Mouse (Mus musculus) yolk sac, embryonic 10.5 days (tissue): ENCODE results near the gene Spem1.

ENCODE experiments used
- DNase-seq: peaks from one replicate; pipeline ENCODE4 v3.0.0-alpha.2; 2017; ENCODE audit warnings: low spot score

Gene Spem1

DNA sequence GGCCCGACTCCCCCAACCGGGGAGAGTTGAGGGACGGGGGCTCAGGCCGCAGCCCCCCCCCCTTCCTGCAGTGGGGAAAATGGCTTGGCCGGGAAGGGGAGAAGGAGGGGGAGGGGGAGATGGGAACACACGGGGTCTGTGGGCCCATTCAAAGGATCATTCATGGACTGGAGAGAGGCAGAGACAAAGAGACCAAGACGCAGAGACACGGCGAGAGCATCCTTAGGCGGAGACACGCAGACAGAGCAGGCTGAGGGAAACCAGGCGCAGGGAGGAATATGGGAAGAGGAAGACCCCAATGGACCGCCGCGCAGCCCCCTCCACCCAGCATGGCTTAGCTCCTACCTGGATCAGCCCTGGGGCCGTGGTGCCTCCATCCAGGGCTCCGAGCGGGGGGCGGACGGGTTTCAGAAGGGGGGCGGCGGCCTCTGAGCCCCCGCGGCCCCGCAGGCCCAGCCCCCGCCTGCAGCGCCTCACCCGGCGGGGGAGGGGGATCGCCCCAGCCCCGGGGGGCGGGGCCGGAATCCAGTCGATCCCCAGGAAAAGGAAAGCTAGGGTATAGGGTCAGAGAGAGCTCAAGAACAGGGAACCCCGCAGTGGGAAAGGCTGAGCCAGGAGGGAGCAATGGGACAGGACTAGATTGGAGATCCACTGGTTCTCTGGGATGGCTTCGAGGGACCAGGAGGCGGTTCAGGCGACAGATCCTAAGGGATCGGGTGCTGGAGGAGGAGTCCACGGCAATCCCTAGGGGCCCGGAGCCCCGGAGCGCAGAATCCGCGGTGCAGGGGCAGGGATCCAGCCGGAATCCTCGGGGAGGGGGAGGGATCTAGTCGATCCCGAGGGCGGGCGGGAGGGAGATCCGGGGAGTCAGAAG, 15.0 kb upstream of the Spem1 start:
- peak; percentile 13 for DNase-seq

DNA sequence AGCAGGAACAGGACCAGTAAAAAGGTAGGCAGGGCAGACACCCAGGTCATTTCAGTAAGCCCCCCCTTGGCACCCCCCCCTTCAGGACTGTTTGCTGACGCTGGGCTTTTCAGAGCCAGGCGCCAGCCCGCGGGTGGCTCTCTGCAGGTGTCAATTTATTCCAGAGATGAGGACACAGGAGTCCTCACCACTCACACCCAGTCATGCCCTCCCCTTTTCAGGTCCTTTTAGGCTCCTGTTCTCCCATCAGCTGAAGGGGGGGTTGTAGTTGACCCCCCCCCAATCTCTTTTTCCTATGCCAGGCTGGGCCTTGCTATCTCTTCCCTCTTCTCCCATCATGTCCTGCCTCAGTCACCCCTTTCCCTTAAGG, 14.0 kb upstream of the Spem1 start:
- DNase-seq, result no peak

DNA sequence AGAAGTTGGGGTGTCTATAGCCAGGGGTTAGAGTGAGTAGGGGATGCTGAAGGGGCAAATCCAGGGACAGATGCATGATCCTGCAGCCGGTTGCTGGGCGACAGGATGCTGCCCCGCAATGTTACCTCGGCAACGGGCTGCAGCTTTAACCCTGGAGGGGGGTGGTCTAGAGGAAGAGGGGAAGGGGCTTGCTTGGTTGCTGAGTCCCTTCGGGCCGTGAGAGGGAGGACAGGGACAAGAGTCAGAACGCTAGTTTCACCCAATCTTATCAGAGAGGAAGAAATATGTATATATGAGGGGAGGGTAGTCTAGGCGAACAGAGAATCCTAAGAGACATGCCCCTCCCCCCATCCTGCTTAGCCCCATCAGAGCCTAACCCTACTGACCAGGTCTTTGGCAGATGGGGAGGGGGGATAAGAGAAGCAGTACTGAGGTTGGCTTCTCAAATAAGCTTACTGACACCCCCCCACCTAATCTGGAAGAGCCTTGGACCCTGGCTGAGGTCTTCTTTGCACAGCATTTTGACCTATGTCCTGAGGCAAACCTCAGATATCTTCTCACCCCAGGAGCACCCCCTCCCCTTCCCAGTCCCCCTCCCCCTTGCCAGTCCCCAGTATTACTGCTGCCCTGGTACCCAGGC, 13.5 kb upstream of the Spem1 start:
- DNase-seq, result no peak

DNA sequence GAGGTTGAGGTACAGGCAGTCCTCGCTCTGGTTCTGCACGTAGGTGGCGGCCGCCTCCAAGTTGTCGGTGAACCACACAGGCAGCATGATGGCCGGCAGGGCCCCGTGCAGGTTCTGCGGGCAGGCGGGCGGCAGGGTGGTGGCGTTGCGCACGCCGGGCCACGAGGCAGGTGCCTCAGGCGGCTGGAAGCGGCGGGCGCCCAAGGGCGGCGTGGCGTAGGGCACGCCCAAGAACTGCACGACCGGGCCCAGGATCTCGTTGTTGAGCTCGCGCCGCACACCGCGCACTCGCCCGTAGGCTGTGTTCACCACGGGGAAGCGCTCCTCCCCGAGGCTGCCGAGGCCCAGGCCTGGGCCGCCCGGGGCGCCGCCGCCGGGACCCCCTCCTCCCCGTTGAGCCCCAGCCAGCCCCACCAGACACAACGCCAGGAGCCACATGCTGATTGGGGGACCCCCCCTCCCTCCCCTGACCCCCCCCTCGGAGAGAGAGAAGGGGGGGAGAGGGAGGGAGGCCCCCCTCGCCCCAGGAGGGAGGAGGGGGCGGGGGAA, 12.1 kb upstream of the Spem1 start:
- DNase-seq, result peak; percentile 22

DNA sequence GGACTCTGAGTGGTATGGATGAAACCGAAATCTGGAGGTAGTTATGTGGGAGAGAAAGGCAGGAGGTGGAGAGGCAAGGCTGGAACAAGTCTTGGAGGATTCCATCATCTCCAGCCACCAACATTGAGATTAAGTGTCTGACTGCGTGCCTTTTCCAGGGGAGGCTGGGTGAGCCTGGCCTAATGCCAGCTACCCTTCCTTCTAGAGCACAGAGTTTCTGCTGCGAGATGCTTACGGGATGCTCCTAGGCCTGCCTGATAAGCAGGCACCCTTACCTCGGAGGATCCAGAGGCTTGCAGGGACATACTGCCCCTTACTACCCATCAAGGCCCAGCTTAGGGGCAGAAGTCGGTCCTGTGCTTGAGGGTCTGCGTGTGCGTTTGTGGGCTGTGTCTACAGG, 11.6 kb upstream of the Spem1 start:
- DNase-seq, result no peak

DNA sequence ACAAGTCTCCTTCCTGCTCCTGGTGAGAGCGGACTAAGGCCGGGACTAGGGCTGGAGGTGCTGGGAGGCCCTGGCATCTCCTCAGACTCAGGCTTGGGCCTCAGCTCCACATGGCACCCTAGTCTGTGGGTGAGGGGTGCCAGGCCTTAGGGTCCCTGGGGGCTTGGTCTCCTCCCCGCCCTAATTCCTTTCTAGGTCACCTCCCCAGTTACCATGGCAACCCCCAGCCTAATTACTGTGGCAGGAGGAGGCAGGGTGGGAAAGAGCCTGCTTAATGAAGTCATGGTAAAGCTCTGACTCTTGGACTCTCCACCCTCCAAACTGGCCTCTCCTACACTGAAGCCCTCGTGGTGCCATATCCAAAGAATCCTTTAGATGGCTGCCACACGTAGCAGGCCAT, 6.9 kb upstream of the Spem1 start:
- DNase-seq, result no peak

DNA sequence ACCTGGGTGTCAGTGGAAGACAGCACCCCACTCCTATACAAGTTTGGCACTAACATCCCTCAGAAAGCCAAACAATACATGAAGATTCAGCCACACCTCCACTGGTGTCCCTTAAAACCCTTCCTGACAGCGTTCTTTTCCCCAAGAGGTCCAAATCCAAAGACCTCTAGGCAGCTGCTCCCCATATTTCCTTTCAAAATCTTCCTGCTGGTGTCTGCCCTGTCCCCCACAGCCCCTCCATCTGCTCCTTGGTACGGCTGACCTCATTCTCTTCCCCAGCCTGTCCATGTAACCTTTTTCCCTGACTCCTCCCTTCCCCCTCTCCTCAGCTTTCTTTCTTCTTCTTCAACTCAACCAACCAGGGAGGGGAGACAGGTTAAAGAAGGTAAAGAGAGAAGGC, 1.5 kb upstream of the Spem1 start:
- DNase-seq, result no peak

DNA sequence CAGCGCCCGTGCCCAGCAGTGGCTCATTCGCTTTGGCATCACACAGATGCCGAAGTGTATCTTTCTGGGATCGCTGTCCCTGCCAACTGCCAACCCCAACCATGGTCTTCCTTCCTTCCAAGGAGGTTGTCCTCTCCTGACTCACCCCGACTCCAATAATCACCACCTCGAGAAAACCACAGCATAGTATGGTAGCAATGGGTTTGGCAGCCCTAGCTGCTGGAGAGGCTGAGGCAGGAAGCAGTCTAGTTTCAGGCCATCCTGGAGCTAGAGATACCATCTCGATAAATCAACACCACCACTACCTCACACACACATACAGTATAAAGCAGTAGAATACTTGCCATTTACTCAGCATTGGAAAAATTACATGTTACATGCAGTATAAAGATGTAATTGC, 3.1 kb downstream of the Spem1 start:
- DNase-seq, result no peak

DNA sequence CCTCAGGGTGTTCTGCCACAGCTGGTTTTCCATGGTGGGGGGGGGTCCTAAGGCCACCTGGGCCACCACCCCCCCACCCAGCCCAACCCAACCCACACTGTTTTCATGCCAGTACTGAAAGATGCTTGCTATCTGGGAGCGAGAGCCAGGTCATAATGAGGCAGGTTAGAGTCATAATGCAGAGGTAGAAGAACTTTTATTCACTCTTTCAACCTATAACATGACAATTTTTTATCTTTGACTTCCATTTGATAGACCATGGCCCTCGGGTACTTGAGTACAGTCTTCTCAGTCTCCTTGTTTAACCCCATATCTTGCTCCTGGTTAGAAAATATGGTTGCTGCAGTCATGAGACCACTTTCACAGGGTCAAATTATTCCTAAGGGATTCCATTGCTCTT, 3.6 kb downstream of the Spem1 start, which contains the start of gene Spem2:
Gene Spem2, minus strand, starts transcription at position 101 of the 400 bp plus-strand sequence.
- DNase-seq, result no peak

DNA sequence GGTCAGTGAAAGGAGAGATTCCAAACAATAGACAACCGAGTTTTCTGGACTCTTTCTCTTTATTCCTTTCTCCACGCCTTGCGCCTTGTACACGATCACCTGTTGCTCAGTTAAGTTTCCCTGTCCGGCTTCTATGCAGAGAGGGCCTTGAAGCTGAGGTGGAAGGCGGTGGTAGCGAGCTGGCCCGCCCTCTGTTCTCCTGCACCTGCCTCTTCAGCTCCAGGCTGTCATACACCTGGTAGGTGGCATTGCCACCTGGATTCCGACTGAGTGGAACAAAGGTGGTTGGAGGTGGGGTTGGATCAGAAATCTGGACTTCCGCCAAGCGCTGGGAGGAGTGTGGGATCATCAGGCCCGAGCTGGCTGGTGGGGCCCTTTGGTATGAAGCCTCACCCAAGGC, 5.5 kb downstream of the Spem1 start:
- no peak for DNase-seq

DNA sequence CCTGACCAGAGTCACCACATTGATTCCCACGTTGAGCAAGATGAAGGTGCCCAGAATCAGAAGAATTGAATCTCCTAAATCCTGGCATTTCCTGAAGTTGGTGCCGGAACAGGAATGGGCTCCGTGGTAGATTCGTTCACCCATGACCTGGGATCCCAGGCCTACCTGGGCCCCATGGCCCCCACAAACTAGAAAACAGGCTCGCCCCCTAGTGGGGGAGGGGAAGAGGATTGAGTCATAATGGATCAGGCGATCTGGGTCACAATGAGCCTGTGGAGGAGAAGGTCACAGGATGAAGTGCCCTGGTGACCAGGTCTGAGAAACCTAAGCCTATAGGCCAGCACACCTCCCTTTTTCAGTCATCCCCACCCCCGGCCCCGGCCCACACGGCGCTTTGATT, 6.8 kb downstream of the Spem1 start, which contains the start of gene Gm39566:
Gene Gm39566, minus strand, starts transcription at position 144 of the 400 bp plus-strand sequence.
- DNase-seq, result no peak

DNA sequence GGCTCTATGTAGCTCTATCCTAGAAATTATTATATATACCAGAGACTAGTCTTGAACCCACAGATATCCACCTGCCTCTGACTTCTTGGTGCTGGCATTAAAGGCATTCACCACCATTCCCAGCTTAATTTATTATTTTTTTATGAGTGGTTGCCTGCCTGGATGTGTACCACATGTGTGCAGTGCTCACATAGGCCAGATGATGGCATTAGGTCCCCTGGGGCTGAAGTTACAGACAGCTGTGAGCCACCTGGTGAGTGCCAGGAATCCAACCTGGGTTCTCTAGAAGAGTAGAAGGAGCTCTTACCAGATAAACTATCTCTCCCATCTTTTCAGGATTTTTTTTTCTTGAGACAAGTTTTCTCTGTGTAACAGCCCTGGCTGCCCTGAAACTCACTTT, 11.7 kb downstream of the Spem1 start:
- no peak for DNase-seq

DNA sequence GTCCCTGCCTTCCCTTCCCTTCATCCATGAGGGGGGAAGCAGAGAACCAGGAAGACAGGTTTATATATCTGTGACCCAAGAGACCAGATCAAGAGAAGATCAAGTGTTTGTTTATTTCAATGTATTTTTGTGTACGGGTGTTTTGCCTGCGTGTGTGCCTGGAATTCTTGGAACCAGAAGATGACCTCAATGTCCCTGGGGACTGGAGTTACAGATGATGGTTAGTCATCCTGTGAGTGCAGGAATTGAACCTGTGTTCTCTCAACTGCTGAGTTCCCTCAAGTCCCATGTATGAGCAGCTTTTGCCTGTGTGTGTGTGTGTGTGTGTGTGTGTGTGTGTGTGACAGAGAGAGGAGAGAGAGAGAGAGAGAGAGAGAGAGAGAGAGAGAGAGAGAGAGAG, 14.3 kb downstream of the Spem1 start:
- DNase-seq, result no peak

DNA sequence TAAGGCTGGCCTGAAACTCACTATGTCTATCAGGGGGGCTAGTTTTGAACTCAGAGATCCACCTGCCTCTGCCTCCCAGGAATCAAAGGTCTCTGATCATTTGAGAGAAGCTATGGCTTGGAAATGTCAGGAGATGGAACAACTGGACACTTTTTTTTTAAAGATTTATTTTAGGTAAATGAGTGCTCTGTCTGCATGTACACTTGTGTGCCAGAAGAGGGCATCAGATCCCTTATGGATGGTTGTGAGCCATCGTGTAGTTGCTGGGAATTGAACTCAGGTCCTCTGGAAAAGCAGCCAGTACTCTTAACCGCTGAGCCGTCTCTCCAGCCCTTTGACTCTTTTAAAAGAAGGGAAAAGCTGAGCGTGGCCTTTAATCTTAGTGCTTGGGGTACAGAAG, 15.6 kb downstream of the Spem1 start:
- no peak for DNase-seq

DNA sequence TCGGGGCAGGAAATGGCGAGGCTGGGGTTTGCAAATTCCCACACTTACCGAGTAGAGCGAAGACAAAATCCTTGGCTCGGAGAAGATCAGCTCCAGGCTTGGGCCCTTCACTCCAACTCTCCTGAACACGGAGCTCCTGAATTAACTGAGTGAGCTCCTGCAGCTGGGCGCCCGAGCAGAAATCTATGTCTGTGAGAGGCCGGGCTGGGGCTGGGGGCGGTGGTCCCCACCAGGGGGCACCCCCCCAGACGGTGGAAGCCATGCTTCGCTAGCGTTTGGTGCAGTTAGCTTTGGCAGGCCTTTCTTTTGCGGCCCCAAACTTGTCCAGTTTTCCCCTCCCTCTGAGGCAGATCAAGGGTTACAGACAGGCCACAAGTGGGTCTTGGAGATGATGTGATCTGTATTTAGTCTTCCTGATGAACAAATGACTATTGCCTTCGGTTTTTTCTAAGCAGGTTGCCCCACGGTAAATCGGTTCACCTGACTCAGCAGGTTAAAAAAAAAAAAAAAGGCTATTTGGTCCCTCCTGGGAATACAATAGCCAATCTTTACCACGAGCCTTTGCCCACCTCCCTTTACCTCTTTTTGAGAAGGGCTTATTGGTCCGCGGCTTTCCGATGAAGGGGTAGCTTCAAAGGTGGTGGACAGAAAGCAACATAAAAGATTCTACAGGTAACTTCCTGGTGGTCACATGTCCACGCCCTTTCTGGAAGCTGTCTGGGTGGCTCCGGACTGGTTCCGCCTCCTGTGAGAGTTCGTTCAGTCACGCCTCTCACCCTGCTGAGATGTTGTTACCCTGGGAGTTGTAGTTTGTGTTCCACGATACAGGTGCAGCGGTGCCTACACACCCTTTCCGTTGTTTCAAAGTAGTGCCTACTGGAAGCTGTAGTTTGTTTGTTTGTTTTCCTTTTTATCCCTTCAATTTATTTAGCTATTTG, 16.7 kb downstream of the Spem1 start, which contains the start of gene Tmem102:
Gene Tmem102, minus strand, starts transcription at position 653 of the 938 bp plus-strand sequence.
- peak; percentile 63 for DNase-seq

DNA sequence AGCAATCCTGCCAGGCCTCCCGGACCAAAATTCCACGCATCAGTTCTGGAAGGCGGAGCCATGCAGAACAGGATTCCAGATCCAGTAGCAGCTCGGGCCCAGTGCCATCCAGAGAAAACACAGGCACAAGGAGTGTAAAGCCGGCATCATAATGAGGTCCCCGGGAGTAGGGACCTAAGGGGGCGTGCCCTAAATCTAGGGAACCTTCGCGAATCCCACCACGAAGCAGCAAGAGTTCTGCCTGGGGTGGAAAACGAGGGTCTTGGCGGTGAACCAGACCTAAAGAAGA, 17.4 kb downstream of the Spem1 start:
- no peak for DNase-seq

DNA sequence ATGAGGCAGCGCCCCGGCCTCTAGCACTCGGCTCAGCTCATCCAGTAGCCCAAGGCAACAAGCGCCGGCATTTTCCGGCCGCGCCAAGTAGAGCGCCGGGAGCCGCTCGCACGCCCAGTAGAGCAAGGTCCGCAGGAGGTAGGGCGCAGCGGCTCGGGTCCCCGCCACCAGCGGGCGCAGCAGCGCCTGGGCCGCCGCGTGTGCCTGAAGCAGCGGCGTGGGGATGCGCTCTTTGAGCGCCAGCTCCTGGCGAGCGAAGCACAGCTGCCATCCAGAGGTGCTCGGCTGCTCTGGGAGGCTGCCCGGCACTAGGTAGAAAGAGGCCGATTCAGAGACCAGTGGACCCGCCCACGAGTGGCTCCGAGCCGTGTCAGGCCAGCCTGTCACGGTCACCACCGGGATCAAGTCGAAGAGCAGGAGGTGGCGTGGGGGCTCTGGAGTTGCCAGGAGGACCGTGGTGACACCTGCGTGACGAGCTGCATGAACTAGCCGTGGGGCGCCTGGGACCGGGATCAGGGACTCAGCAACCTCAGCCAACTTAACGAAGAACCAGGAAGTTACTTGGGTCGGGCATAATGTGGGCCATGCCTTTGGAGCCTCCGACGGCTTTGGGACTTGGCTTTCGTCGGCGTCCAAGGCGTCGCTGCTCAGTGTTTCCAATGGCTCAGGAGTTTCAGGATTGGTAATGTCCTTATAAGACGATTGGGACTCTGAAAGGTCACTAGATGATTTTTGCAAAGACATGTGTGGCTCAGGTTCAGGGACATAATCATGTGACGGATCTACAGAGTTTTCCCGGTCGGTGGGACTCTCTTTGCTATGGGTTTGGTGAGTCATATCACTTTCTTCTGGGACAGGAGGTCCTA, 18.0 kb downstream of the Spem1 start:
- peak; percentile 75 for DNase-seq

DNA sequence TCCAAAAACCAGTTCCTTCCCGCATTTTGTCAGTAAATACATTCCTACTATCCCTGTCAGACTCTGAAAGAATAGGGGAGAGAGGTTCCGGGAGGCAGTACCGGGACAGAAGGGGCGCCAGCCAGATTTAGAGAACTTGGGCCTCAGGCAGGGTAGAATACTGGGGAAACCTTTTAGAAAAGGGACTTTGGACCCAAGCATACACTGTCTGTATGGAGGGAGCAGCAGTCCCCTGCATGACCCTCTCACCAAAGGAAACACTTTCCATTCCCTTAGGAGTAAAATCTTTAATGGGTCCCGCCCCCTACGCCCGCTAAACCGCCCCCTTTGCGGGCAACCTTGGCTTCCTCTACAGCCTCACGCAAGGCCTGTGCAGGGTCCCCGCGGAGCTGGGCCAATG, 18.7 kb downstream of the Spem1 start:
- DNase-seq, result no peak

DNA sequence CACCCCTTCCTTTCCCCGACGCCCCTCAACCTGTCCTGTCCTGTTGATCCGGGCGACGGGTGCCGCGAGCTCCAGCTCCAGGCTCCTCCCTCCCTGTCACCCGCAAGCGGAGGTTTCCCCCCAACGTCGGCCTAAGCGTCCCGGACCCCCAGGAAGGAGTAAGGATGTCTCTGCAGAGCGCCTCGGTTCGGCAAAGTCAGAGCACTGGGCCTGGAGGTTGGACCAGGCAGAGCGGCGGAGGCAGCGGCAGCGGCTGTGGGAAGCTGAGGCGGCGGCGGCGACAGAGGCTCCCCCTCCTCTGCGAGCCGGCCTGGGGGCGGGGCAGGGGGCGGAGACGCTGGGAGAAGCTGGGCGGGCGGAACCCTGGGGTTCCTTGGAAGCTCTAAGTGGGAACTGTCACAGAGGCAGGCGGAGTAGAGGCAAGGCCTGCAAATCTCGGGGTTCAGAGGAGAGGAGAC, 19.3 kb downstream of the Spem1 start:
- DNase-seq, result peak; percentile 83

DNA sequence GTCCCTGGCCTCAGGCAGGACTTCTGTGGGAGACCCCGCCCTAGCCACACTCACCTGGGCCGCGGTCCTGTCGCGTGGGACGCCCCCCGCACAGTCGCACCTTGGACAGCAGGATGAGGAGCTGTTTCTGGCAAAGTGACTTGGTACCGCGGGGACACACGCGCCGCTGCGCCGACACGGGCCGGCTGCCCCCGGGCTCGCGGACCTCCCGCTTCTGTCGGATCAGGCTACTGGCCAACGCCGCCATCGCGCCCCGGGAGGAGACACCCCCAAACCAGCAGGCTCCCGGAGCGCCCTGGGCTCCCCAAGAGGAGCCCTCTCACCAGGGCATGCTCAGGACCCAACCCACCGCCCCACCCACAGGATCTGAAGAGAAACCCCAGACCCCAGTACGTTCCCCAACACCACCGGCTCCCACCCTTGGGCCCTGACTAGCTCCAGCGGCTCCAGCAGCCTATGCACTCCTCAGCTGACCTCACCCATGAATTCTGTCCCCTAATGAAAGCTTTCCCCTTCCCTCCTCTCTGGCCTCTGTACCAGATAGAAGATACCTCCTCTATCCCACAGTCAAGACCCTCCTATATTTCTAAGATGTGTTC, 20.5 kb downstream of the Spem1 start, which contains the start of gene Fgf11:
Gene Fgf11, minus strand, starts transcription at position 479 of the 599 bp plus-strand sequence.
- DNase-seq, result no peak
